Mouse (Mus musculus): ENCODE measurements at regions not wholly inside any gene's neighbourhood (a gene's known extent, or its start where the extent isn't known, plus 50 kb on each side); places are given as distances from the start of the nearest gene placed in this dataset.
"Not testable (repeated sequence)": the region's sequence is repeated elsewhere in the genome, so short reads cannot be mapped to it uniquely, and the experiment has no call there.

DNA sequence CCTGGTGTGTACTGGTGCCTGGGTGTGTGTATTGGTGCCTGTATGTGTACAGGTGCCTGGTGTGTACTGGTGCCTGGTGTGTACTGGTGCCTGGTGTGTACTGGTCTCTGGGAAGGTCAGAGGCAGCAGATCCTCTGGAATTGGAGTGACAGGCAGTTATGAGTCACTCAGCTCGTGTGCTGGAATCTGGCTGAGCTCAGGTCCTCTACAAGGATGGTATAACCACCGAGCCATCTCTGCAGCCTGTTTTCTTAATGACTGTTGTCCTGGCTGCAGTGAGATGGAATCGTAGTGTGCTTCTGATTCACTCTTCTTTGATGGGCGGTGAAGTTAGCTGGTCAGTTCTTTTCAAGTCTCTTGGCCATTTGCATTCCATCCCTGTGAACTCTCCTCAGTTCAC, 164.2 kb upstream of the Rtl1 start:
- H3K9me3 ChIP-seq (replicated peaks), result no peaks in the 10 kb centered on the region
- H3K4me2 ChIP-seq, result no peak overlapping the region
- no peaks in the 10 kb centered on the region for H3K36me3 ChIP-seq (ENCODE audit: poor library complexity, severe bottlenecking)
- H3K27me3 ChIP-seq, result no peaks in the 10 kb centered on the region
- H3K4me3 ChIP-seq, result no peak overlapping the region
- H3K9ac ChIP-seq, result no peak overlapping the region
- no peak for ATAC-seq
- 70% methylated on average over 4 of the region's 4 CpGs for WGBS
- no peaks in the 10 kb centered on the region for H3K4me1 ChIP-seq
- no peak overlapping the region for H3K27ac ChIP-seq

- not testable (repeated sequence) for ATAC-seq; H3K27ac ChIP-seq; H3K36me3 ChIP-seq (ENCODE audit: poor library complexity, severe bottlenecking); H3K4me1 ChIP-seq; H3K27me3 ChIP-seq; H3K4me3 ChIP-seq; H3K9me3 ChIP-seq (replicated peaks); H3K4me2 ChIP-seq; H3K9ac ChIP-seq
- WGBS, result 92% methylated on average over 5 of the region's 5 CpGs
Measured at GRCm38 (mm10) chr12:109766602-109767001, 166.5 kb upstream of the Rtl1 start.

DNA sequence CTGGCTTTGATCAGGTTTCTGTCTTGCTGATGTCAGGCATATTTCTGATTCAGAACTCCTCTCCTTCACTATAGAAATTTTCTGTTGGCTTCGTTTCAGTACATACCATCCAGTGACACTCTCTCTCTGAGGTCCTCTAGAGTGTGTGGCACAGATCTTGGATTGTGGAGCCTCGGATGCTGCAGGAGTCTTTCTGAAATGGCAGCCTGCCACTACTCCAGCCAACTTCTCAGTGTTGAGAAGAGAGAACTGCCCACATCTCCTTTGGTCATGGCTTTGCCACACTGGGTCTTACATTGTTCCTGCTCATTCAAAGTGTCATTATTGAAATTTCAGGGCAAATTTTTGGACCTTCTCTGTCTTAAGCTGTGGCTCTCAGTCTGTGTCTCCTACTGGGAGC, 172.4 kb upstream of the Rtl1 start:
- Histone ChIP-seq H3K4me2 (no peak overlapping the region), H3K27ac (no peak overlapping the region), H3K4me1 (no peaks in the 10 kb centered on the region), H3K36me3 (ENCODE audit: poor library complexity, severe bottlenecking) (no peaks in the 10 kb centered on the region), H3K27me3 (no peaks in the 10 kb centered on the region), H3K9ac (no peak overlapping the region), H3K4me3 (no peak overlapping the region), H3K9me3 (replicated peaks) (no peaks in the 10 kb centered on the region)
- ATAC-seq, result no peak
- 73% methylated on average over 2 of the region's 2 CpGs for WGBS

GRCm38 (mm10) chr12:109773909-109774313, 173.8 kb upstream of the Rtl1 start:
- Histone ChIP-seq H3K27me3 (no peaks in the 10 kb centered on the region), H3K4me1 (no peaks in the 10 kb centered on the region), H3K4me3 (no peak overlapping the region), H3K36me3 (ENCODE audit: poor library complexity, severe bottlenecking) (no peaks in the 10 kb centered on the region), H3K9ac (no peak overlapping the region), H3K9me3 (replicated peaks) (no peaks in the 10 kb centered on the region), H3K4me2 (no peak overlapping the region), H3K27ac (no peak overlapping the region)
- WGBS, result 93% methylated on average over 3 of the region's 3 CpGs
- ATAC-seq, result no peak

DNA sequence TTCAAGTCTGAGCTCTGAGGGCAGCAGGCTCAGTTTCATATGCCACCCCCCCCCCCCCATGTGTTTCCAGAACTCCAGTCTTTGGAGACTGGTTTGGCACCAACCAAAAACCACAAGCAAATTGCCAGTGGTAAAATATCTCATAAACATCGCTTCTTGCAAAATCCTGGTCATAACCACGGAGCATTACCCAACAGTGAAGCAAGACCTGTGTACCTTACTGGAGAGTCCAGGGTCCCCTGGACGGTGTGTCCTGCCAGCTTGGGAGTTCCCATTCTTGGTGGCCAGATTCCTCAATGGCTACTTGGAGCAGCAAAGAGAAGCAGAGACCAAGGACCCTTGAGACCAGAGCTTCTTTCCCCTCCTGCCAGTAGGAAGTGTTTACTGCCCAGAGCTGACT, 198.7 kb upstream of the Rtl1 start:
- Histone ChIP-seq H3K27ac (no peak overlapping the region), H3K4me1 (no peaks in the 10 kb centered on the region), H3K4me3 (no peak overlapping the region), H3K9ac (no peak overlapping the region), H3K4me2 (no peak overlapping the region), H3K36me3 (ENCODE audit: poor library complexity, severe bottlenecking) (no peaks in the 10 kb centered on the region), H3K27me3 (no peaks in the 10 kb centered on the region), H3K9me3 (replicated peaks) (no peaks in the 10 kb centered on the region)
- ATAC-seq, result no peak
- WGBS, result 87% methylated on average over 3 of the region's 3 CpGs

GRCm38 (mm10) chr12:109799395-109799794, 199.3 kb upstream of the Rtl1 start:
- ATAC-seq, result no peak

GRCm38 (mm10) chr12:109827241-109827915, 227.2 kb upstream of the Rtl1 start:
- Histone ChIP-seq H3K27me3 (no peaks in the 10 kb centered on the region), H3K4me3 (no peak overlapping the region), H3K4me1 (peaks cover 19% of the 10 kb centered on the region), H3K4me2 (no peak overlapping the region), H3K27ac (no peak overlapping the region), H3K9ac (no peak overlapping the region), H3K36me3 (ENCODE audit: poor library complexity, severe bottlenecking) (no peaks in the 10 kb centered on the region), H3K9me3 (replicated peaks) (no peaks in the 10 kb centered on the region)
- 59% methylated on average over 10 of the region's 10 CpGs for WGBS
- ATAC-seq, result peak; percentile 63; the same call in 1 of the 2 replicates

More at GRCm38 (mm10) chr12:109799395-109799794, 199.3 kb upstream of the Rtl1 start:
- Histone ChIP-seq H3K9ac (no peak overlapping the region), H3K27ac (no peak overlapping the region), H3K36me3 (ENCODE audit: poor library complexity, severe bottlenecking) (no peaks in the 10 kb centered on the region), H3K9me3 (replicated peaks) (no peaks in the 10 kb centered on the region), H3K27me3 (no peaks in the 10 kb centered on the region), H3K4me1 (no peaks in the 10 kb centered on the region), H3K4me3 (no peak overlapping the region), H3K4me2 (no peak overlapping the region)
- 91% methylated on average over 1 of the region's 1 CpGs for WGBS

- Histone ChIP-seq H3K4me2 (0 out of 2 replicates have a peak overlapping the region, but pooled peaks have one; percentile 2), H3K36me3 (ENCODE audit: poor library complexity, severe bottlenecking) (no peaks in the 10 kb centered on the region), H3K9ac (no peak overlapping the region), H3K4me1 (peaks cover 24% of the 10 kb centered on the region), H3K27ac (peak overlapping the region; percentile 19; the same call in 1 of the 2 replicates), H3K4me3 (no peak overlapping the region), H3K9me3 (replicated peaks) (no peaks in the 10 kb centered on the region), H3K27me3 (no peaks in the 10 kb centered on the region)
- ATAC-seq, result peak; percentile 71; the same call in 1 of the 2 replicates
- whole genome bisulfite sequencing, result 12% methylated on average over 16 of the region's 16 CpGs
Measured at GRCm38 (mm10) chr12:109830303-109831020, 230.3 kb upstream of the Rtl1 start.

DNA sequence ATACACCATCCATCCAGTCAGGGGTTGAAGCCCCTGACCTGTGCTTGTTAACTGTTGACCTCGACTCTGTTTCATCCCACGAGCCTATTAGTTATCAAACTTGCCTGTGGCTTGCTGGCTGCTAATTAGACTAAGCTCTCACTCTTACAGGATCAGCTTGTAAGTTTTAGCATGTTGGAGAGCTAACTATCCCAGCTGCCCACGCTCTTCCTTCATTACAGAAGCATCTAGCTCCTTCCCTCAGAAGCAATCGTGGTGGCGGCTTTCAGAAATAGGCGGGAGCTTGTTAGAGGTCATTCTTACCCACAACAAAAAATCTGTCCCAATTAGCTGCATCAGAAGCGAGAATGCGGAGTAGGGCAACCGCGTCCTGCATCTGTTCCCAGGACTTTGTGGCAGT, 232.8 kb upstream of the Rtl1 start:
- no peak overlapping the region for H3K4me2 ChIP-seq
- no peak for ATAC-seq
- 58% methylated on average over 10 of the region's 10 CpGs for WGBS
- no peak overlapping the region for H3K27ac ChIP-seq
- no peaks in the 10 kb centered on the region for H3K27me3 ChIP-seq
- H3K9me3 ChIP-seq (replicated peaks), result no peaks in the 10 kb centered on the region
- no peaks in the 10 kb centered on the region for H3K36me3 ChIP-seq (ENCODE audit: poor library complexity, severe bottlenecking)
- peaks cover 15% of the 10 kb centered on the region for H3K4me1 ChIP-seq
- H3K9ac ChIP-seq, result no peak overlapping the region
- no peak overlapping the region for H3K4me3 ChIP-seq

- H3K9me3 ChIP-seq (replicated peaks), result no peaks in the 10 kb centered on the region
- peaks cover 27% of the 10 kb centered on the region for H3K4me1 ChIP-seq
- H3K27ac ChIP-seq, result no peak overlapping the region
- H3K9ac ChIP-seq, result no peak overlapping the region
- WGBS, result 92% methylated on average over 8 of the region's 8 CpGs
- no peaks in the 10 kb centered on the region for H3K27me3 ChIP-seq
- no peak for ATAC-seq
- no peaks in the 10 kb centered on the region for H3K36me3 ChIP-seq (ENCODE audit: poor library complexity, severe bottlenecking)
- H3K4me2 ChIP-seq, result no peak overlapping the region
- H3K4me3 ChIP-seq, result no peak overlapping the region
Measured at GRCm38 (mm10) chr12:109836521-109836920, 236.4 kb upstream of the Rtl1 start.

DNA sequence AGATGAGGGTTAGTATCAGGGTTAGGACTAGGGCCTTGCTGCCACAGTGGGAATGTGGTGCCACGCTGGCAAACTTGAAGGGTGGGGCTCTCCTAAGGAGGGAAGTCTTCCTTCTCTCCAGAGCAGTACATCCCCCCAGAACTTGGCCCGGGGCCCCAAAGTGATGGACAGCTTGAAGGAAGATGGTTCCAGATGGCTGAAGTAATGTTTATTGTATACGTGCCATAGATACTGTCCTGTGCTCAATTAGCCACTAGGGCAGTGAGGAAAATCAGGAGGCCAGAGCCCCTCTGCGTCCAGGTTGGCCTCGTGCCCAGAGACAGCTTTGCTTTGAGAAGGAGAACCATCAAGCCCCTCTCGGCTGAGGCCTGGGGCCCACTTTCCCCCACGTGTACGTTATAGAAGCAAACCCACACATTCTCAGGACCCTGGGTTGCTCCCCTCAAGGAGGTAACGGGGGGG, 239.0 kb upstream of the Rtl1 start:
- H3K27ac ChIP-seq, result peak overlapping the region; percentile 17; the same call in 1 of the 2 replicates
- WGBS, result 9% methylated on average over 9 of the region's 9 CpGs

GRCm38 (mm10) chr12:109839946-109840524, 239.9 kb upstream of the Rtl1 start:
- H3K9ac ChIP-seq, result no peak overlapping the region
- no peaks in the 10 kb centered on the region for H3K9me3 ChIP-seq (replicated peaks)
- 77% methylated on average over 14 of the region's 14 CpGs for WGBS
- H3K27ac ChIP-seq, result peak overlapping the region; percentile 27; the same call in 1 of the 2 replicates
- no peak for ATAC-seq
- no peaks in the 10 kb centered on the region for H3K27me3 ChIP-seq
- H3K4me2 ChIP-seq, result no peak overlapping the region
- H3K36me3 ChIP-seq (ENCODE audit: poor library complexity, severe bottlenecking), result no peaks in the 10 kb centered on the region
- no peak overlapping the region for H3K4me3 ChIP-seq
- H3K4me1 ChIP-seq, result peaks cover 30% of the 10 kb centered on the region

More for the DNA sequence above, 239.0 kb upstream of the Rtl1 start:
- H3K9ac ChIP-seq, result no peak overlapping the region
- no peak overlapping the region for H3K4me3 ChIP-seq
- H3K9me3 ChIP-seq (replicated peaks), result no peaks in the 10 kb centered on the region
- no peaks in the 10 kb centered on the region for H3K27me3 ChIP-seq
- no peaks in the 10 kb centered on the region for H3K36me3 ChIP-seq (ENCODE audit: poor library complexity, severe bottlenecking)
- peaks cover 26% of the 10 kb centered on the region for H3K4me1 ChIP-seq
- H3K4me2 ChIP-seq, result no peak overlapping the region
- peak; percentile 84 for ATAC-seq

All from forebrain, embryonic 13.5 days (tissue).